Mouse (Mus musculus): ENCODE data around the gene Hcst.

Gene Hcst

DNA sequence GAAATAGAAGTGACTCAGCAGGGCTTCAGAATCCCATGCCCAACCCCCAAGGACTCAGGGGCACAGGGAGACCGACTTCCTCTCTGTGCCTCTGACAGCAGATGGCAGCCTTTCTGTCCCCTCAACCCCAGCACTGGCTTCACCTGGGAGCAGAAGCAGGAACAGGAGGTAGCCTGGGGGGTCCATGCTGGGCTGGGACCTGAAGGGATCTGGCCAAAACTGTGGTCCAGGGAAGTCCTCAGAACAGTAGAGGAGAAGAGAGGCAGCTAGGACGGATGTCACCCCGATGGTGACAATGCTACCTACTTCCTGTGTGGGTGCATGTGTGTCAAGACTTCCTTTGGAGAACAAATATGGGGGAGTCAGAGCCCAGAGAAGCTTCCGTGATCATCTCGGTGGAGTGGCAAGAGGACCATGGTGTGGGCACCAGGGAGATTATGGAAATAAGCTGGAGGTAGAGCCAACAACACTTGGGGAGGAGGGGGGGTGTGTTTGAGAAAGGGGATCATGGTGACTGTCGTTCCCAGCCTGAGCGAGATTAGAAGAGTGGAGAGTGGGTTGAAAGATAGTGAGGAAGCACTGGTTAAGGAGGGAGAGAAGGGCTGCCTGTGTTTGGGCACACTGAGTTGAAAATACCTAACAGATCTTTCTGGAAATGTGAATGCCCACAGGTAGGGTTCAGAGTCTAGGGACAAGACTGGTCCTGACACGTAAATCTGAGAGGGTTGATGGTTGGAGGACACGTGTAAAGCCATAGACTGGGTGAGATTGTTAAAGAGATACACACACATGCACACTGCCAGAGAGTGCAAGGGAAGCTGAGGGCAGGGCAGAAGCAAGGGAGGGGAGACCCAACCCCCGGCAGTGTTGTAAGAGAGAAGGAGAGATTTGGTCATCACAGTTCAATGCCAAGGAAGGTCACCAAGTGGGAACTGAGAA, at the start of gene Hcst:
Hcst (minus strand) TSS at position 294 of the 939 bp plus-strand sequence.
- peak in 1 of 2 experiments; percentile 27 for DNase-seq

DNA sequence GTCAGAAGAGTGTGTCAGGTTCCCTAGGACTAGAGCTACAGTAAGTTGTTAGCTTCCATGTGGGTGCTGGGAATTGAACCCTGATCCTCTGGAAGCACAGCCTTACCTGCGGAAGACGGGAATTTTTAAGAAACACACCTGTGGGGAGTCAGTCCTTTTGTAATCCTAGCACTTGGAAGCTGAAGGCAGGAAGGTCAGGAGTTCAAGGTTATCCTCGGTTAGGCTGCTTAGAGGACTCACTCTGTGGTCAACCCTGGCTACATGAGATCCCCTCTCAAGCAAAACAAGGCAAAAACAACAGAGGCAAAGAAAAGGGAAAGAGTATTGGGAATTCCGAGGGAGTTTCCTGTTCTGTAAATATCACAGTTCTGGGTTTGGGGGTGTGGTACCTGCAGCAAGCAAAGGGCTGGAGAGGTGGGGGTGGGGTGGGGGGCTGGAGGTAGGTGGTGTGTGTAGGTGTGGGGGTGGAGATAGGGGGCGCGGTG, 45.2 kb upstream of the Hcst start:
- no peak for DNase-seq

DNA sequence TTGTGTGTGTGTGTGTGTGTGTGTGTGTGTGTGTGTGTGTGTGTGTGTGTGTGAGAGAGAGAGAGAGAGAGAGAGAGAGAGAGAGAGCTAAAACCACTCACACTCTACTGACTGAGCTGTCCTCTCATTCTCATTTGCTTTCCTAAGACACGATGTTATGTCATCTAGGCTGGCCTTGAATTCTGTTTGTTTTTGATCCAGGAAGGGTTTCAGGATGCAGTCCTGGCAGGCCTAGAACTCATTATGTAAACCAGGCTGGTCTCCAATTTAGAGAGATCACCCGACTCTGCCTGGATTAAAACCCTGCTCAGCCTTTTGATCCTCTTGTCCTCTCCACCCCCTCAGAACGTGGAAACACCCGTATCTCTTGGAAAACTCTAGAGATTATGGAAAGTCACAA, 44.3 kb upstream of the Hcst start:
- peak in 1 of 2 experiments; percentile 2 for DNase-seq

DNA sequence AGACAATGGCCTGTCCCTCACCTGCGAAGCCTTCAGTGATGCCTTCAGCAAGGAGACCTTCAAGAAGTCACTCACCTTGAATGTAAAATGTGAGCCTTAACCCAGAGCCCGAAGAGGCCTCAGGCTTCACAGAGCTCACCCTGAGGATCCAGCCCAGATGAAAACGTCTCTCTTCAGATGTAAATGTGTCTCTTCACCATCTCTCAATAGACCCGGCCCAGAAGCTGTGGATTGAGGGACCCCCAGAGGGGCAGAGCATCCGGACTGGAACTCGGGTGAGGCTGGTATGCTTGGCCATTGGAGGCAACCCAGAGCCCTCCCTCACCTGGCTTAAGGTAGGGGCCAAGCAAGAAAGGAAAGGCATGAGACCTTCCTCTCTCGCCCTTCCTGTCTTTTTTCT, 43.9 kb upstream of the Hcst start:
- peak in 1 of 2 experiments; percentile 14 for DNase-seq

DNA sequence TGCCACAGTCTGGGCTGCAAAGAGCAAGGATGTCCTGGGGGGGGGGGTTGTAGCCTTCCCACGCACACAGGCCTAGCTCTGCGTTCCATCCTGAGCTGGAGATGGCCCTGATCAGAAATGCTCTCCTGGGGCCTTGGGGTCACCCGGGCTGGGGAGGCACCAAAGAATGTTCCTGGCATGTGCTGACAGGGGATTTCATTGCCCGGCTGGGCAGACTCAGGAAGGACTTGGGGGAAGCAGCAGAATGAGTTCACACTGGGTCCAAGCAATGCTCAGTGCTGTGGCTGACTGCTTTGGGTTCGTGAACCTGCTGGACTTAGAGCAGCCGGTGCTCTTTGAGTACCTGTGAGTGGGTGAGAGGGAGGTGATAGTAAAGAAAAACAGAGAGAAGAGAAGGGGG, 39.8 kb upstream of the Hcst start:
- peak in 1 of 2 experiments; percentile 45 for DNase-seq

DNA sequence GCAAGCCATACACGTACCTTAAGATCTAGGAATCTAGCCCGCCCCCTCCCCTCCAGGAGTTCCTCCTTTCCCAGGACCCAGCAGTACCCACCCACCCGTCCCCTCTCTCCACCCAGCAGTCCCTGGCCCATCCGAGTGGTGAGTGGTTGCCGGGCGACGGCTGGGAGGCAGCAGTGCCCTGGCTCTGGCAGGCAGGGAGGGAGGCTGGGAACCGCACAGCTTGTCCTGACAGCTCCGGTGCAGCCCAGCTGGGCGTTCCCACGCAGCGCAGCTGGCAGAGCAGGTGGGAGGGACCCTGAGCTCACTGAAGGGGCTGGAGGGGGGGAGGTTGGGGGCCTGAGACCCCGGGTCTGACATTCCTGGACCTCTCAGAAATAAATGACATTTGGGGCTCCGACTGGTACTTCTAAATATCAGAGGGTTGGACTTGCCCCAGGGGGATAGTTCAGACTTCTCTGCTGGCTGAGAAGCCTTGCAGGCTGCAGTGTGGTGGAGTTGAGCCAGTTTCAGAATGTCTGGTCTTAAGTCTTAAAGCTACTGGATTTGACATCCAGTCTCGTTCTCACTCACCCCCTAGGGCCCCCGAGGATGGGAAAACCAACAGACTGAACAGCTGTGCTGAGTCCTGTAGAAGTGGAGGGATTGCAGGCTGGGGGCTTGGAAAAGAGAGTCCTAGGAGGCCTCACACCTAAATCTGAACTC, 38.1 kb upstream of the Hcst start, which contains the start of the genes Kirrel2 and Nphs1:
Kirrel2 (minus strand) TSS at position 62 of the 702 bp plus-strand sequence.
Nphs1 (plus strand) TSS at position 687 of the 702 bp plus-strand sequence.
- no peak for DNase-seq

DNA sequence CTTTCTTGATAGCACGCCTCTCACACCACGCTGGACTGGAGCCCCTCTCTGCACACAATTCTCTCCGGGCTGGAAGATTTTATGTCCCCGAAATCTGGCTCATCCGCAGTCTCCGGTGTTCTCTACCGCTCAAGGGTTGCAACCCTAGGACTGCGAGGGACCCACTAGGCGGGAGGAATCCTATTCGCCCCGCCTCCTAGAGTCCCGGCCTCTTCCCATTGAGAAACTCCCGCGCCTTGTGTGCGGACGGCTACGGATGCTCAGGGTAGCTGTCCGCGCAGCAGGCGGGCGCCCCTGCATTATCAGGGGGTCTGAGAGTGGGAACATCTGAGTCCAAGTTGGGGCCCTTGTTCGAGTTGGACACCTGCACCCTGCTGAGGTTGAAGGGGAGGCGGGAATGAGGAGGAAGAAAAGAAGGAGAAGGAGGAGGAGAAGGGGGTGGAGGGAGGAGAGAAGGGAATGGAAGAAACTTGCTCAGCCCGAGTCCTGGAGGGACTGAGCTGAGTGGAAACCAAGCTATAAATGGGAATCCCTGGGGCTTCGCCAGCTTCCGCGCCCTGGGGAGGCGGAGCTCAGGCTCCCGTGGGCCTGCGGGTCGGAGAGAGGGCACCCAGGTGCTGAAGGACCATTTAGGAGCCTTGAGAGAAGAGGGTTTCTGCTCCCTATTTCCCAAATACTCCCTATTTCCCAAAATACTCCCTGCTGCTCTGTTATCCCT, 37.4 kb upstream of the Hcst start:
- DNase-seq, result no peak

DNA sequence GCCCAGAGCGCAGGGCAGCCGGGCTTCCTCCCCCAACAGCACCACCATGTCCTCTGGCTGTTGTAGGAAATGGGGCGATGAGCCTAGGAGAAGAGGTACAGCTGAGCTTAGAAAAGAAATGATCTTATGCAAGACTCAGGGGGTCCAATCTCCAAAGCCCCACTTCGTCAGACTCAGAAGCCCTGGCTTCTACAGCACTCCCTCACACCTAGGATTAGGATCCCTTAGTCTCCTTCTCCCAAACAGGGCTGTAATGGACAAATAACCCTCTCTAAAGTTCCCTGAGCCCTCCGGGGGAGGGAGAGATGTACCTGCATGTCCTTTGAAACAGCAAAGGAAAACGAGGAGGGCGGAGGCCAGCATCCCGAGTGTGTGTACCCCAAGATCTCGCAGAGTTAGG, 36.8 kb upstream of the Hcst start:
- no peak for DNase-seq

DNA sequence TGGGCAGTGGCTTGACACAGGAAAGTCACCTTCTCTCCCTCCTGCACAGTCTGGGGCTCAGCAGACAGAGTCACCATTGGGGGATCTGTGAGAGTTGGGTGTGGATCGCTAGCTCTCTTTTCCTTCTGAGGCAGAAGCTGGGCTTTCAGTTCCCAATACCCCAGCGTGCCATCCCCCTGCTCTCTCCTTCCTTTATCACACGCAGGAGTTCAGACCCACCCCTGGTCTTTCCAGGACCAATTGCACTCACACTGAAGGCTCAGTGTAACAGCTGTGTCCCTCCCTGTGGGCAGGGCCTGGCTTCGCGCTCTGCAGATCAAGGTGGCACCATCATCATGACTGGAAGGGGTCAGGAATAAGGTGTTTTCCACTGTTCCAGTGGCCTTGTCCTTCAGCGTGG, 34.6 kb upstream of the Hcst start:
- DNase-seq, result no peak

DNA sequence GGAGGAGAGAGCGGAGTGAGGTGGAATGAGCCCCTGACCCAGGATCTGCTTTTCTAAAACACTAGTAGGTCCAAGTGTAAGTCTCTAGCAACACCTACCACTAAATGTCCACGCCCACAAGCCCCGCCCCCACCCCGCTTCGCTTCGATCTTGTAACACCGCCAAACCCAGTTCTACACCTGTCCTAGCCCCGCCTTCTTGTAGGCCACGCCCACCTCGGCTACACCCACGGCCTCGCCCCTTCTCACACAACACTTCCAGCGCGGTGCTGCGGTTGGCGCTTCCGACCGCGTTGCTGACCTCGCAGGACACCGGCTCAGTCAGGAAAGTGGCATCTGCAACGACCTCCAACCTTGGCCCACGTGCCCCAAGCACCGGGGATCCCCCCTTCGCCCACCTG, 34.1 kb upstream of the Hcst start:
- peak; percentile 75 to 81 for DNase-seq

DNA sequence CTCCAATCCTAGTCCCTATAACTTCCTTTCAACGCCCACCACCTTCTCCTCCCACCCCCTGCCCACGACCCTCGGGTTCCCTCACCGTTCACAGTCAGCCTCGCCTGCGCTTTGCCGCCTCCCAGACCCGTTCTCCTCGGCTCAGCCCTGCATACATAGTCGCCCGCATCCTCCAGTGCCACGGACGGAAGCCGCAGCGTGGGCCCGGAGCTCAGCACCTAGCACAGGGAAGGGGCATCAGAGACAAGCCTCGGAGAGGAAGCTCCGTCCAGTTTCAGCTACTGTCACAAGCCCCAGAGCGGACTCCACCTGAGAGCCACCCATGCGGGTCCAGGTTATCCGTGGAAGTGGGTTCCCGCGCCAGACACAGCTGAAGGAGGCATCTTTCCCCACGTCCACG, 33.7 kb upstream of the Hcst start:
- no peak for DNase-seq

DNA sequence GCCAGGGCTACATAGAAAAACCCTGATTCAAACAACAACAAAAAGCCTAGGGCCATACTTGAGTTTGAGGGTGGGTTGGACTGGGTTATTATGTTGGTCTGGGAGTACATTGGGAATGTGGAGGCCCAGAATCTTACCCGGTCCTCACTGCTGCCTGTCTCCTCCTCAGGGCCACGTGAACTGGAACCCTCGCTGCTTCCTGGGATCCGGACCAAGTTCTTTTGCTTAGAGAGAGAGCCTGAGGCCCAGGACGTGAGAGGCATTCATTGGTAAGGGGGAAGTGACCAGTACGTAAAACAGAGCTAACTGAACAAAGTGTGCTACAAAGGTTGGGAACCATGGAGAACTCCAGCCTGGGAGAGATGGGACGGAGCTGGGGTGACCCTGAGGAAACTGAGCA, 30.6 kb upstream of the Hcst start:
- peak in 1 of 2 experiments; percentile 29 for DNase-seq

DNA sequence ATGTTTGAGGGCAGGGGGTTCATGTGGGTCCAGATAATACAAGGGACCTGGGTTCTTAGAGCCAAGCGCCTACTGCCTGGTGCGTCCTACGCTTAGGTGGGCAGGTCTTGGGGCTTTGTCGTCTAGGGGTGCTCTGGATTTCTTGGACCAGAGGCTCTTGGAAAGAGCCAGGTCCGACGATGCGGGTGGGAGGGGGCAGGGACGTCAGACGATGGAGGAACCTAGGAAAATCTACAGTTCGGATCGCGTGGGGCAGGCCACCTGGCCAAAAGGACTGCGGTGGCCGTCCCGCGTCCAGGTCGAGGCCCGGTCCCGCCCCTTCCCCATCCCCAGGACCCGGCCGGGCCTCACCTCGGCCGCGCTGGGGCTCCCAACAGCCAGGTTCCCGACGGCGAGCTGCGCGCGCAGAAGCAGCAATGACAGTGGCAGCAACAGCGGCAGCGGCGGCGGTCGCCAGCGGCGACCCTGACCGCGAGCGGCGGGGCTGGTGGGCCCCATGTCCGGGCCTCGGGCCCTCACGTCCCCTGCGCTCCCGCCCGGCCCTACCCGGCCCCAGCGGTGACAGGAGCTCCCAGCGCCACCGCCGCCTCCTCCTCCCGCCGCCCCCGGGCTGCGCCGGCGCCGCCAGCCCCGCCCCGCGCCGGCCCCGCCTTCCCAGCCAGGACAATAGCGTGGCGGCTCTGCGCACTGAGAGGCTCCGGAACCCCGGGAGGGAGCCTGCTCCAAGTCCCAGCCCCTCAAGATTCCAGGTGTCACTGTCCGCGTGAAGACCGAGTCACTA, 25.5 kb upstream of the Hcst start, which contains the start of gene Aplp1:
Aplp1 (minus strand) TSS at position 565 of the 781 bp plus-strand sequence.
- DNase-seq, result peak; percentile 46 to 71

DNA sequence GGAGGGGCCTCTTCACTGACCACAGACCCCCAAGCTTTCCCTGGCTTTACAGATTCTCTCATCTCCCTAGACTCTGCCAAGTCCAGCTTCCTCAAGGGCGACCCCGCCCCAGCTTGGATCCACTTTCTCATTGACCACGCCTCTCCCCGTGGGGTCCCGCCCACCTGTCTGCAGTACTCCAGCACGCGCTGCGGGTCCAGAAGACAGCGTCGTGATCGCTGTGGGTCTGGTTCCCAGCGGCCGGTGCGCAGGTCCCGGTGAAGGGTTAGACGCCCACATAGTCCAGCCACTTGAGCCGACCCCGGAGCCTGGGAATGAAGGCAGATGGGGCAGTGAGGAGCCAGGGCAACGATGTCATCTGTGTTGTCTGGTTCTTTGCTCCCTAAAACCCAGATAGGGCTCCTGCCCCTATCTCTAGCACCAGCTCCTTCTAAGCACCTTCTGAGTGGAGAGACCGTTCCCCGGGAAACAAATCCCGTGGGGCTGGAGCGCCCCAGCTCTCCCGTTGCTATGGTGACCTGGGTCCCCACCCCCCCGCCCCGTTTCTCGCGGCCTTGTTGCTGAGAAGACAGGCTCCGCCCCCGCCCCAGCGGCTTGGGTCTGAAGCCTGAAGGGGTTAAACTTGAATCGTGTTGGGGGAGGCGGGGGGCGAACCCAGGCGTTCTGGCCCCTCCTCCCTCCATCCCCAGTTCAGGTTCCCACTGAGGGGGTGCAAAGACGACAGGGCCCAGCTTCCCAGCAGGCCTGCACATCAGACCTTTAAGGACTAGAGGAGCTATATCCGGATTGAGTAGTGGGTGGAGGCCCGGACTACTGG, 24.7 kb upstream of the Hcst start:
- peak in 1 of 2 experiments; percentile 37 for DNase-seq

DNA sequence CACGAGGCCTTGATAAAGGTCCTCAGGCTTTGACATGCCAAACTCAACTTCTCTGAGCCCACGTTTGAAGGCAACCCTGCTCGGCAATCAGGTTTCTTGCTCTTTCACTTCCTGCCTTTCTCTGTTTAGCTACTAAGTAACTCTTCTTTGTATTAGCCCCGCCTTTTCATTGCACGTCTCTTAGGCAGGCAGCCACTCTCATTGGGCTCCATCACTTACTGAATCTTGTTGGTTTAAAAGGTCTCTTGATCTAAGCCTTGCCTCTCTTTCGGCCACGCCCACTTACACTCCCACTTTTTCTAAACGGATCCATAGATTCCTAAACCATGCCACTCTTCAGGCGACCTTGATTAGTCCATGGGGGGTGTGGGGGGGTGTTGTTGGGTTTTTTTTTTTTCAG, 24.0 kb upstream of the Hcst start:
- no peak for DNase-seq

DNA sequence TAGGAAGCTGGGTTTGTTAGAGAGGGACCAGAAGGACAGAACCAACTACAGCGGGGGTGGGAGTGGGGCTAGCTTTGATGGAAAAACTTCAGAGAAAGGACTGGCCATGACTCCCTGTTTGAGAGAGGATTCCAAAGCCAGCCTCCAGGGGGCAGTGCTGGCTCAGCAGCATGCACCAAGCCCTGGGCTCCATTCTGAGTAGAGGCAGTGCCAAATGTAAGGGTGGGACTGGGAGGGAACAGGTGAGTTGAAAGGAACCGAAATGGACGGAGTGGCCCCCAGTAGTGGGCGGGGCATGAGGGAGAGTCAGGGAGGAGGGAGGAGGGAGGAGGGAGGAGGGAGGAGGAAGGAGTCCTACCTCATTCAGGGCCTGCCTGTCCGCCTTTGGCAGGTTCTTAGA, 21.0 kb upstream of the Hcst start:
- peak in 1 of 2 experiments; percentile 55 for DNase-seq

DNA sequence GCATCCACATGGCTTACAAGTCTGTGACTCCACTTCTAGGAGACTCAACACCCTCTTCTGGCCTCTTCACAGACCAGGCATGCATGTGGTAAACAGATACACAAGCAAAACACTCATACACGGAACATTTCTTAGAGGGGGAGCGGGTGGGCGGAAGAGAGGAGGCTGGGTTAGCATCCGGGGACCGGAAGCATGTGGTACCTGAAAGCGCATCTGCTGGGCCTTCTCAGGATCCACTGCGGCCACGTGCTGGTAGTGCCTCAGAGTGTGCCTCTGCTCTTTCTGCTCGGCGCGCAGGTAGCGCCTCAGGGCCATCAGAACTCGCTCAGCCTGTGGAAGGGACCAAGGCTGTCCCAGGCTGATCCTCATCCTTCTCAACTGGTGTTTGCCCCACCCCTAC, 20.1 kb upstream of the Hcst start:
- DNase-seq, result no peak

DNA sequence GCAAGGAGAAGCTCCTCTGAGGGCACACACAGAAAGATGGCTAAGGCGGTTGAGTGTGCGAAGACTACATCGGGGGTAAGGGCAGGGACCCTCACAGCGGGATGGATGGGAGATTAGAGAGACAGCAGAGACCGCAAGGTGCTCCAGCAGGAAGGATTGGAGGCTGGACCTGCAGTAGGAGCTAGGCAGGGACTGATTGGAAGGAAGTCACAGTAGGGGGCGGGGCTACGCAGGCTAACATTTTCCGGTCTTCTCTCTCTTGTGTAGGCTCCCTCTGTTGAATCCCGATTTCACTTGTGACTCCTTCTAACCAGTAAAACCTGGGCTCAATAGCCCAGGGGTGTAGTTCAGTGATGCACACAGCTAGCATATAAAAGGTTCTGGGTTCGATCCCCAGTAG, 17.2 kb upstream of the Hcst start:
- no peak for DNase-seq

DNA sequence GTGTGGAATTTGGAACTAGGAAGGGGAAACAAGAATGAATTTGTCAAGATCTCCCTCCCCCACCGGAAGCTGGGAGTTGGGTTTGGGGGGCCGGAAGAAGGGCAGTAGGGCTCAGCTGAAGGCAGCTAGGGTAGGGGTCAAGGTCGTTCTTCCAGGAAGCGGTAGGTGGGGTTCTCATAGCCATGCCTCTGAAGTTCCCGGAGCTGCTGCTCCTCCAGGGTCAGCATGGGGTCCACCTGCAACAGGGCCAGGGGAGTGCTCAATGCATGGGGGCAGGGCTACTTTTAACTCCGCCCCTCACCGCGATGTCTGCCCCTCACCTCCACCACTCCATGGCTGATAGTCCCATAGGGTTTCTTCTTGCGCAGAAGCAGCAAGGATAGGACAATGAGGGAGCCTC, 15.5 kb upstream of the Hcst start:
- DNase-seq, result no peak

DNA sequence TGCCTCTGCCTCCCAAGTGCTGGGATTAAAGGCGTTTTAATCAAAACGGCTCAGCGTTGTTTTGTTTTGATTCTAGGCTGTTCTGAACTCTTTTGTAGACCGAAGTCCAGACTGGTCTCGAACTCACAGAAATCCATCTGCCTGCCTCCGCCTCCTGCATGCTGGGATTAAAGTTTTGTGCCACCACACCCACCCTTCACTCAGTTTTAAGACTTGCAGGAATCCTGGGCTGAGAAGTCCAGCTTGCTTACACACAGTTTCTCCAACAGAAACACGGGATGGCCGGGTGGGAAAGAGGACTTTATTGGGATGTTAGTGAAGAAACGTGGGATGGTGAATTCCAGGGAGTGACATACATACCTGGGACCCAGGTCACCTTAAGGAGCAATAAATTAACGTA, 15.0 kb upstream of the Hcst start:
- DNase-seq, result no peak

DNA sequence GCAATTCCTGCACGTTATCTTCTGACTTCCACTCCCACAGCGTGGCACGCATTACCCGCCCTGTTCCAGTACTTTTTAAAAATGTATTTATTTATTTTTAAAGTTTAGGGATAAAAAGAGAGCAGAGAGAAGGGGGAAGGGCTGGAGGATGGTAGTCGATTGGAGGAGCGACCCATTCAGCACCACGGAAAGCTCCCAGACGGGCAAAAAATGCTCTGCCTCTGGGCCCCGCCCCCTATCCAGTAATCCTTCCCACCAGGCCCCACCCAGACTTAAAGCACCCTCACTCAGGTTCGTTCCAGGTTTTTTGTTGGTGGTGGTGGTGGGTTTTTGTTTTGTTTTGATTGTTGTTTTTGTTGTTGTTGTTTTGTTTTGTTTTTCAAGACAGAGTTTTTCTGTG, 14.6 kb upstream of the Hcst start:
- peak; percentile 73 to 79 for DNase-seq
